Mouse (Mus musculus): Measurements from ENCODE around the gene Aldh1a2.

The Aldh1a2 gene

DNA sequence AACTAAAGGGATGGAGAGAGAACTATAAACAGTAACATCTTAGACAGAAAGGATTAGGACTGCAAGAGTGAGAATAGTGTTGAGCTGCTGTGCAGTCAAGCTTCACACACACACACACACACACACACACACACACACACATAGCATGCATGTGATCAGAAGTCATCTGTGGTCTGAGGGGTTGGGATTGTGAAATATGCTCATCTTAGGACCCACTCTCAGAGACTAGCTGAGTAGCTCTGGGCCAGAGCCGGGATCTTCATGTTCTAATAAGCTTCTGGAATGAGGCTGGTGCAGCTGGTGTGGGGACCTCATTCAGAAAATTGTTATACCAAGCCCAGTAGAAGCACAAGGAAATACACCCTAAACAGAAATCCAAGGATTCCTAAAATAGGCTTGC is 75.1 kb downstream of the Aldh1a2 start:
- no peak for DNase-seq

- no peak for DNase-seq
These were observed 79.9 kb downstream of the Aldh1a2 start for GRCm38 (mm10) chr9:71295501-71295900.

- no peak for DNase-seq
These were observed 88.0 kb downstream of the Aldh1a2 start for GRCm38 (mm10) chr9:71303594-71303993.

GRCm38 (mm10) chr9:71307106-71307789 is 91.7 kb downstream of the Aldh1a2 start:
- no peak for DNase-seq

DNA sequence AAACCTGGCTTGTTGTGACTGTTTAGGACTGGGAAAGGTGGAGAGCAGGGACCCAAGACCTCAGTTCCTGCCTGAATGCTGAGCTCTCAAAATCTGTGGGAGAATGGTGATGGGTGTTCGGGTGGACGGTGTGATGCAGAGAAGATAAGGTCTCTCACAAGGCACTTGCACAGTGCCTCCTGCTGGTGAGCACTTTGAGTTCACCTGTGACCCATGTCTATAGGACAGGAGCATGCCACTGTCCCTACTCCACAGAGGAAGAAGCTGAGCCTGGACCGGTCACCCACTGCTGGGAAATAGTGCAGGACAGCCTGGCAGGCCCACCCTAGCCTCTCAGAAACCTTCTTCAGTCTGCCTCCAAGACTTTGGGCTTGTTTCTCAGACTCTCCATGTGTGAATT is 100.4 kb downstream of the Aldh1a2 start:
- no peak for DNase-seq

DNA sequence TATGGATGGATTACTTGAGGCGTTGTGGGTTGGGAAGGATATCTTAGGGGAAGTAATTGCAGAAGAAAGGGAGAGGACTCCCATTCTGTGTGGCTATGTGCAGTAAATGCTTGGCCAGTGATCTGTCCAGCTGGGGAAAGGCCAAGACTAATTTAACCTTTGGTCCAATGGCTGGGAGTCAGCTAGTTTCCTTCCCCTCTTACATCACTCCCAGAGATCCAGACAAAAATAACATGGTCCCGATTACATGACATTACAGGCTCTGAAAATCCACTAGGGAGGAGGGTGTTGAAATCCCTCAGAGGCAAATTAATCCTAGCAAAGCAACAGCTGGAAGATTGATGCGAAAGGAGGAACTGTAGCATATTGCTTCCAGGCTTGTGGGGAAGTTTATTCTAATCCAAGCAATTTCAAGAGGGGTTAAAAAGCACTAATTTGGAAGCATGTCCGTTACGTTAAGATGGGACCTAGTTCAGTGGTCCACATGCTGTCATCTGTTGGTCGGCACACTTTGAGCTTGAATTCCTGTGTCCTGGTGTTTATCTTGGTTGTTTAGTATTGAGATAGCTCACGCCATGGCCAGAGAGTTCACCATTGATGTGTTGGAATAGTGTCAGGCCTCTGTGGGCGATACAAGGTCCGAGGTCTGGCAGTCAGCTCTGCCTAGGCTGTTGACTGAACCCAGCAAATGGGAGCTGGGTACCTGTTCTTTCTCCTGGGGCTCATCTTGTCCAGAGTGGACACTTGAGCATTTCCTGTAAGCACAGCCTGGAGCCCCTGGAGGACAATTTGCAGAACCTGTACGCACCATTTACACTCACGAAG is 101.7 kb downstream of the Aldh1a2 start:
- no peak for DNase-seq

DNA sequence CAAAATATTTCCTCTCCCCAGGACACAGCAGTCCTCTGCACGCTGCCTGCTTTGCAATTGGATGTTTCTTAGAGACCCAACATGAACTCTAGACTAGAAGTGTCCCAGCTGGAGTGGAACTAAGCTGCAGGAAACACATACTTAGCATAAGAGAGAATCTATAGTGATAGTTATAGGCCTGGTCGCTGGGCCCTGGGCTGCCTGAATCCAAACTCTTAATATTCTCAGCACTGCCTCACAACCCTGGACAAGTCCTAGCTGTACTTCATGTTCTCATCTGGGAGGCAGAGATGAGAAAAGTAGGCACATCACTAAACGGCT is 102.3 kb downstream of the Aldh1a2 start:
- no peak for DNase-seq

- DNase-seq = no peak
These were observed 104.2 kb downstream of the Aldh1a2 start for GRCm38 (mm10) chr9:71319776-71320175.

GRCm38 (mm10) chr9:71320246-71321155 is 104.9 kb downstream of the Aldh1a2 start:
- no peak for DNase-seq

DNA sequence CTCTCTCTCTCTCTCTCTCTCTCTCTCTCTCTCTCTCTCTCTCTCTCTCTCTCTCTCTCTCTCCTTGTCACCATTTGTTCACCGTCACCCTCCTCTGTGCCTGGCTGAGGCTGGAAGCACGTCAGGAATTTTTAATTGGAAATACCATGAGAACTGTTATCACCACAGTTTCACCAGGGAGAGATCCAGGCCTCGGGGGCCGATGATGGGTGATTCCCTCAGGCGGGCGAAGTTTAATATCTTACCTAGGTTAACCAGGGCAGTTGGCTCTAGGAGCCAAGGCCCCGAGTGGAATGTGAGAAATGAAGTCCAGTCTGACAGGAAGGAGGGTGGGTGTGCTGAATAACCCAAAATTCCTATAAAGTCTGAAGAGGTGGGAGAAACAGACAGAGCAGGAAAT is 105.8 kb downstream of the Aldh1a2 start:
- no peak for DNase-seq

GRCm38 (mm10) chr9:71321871-71322270 is 106.3 kb downstream of the Aldh1a2 start:
- no peak for DNase-seq

DNA sequence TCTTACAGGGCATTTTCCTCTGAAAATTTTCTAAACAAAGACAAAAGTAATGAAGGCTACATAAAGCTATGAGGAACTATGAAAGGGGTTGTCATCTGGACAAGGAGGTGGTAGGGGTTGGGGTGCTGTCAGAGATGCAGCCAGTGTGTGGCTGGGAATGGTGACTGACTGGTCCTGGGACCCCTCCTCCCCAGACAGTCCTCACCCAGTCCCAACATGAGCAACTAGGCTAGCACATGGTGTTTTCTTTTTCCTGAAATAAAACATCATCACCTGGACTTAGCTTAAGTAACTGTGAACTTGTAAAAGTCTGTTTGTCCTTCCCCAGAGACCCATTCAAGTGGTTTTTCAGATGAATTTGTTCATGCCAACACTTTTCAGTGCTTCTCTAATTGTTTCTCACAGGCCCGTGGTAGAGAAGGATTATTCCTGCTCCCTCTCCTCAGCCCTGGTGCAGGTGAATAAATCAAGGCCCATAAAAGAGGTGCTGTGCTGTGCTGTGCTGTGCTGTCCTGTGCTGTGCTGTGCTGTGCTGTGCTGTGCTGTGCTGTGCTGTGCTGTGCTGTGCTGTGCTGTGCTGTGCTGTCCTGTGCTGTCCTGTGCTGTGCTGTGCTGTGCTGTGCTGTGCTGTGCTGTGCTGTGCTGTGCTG is 107.8 kb downstream of the Aldh1a2 start:
- no peak for DNase-seq

DNA sequence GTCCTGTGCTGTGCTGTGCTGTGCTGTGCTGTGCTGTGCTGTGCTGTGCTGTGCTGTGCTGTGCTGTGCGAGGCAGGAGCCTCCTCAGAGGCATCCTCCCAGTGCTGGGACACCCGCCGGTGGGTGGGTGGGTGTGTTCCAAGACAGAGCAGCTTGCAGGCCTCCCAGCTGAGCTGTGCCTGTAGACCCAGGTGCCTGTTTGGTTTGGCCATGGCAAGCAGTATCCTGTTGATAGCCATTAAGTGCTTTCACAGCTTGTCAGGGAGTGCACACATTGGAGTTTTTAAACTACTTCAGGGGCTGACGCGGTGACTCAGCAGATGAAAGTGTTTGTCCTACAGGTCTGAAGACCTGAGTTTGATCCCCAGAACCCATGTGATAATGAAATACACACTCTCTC is 108.5 kb downstream of the Aldh1a2 start:
- DNase-seq = no peak

- DNase-seq = no peak
These were observed 110.7 kb downstream of the Aldh1a2 start for GRCm38 (mm10) chr9:71326261-71326660.

- no peak for DNase-seq
These were observed 116.1 kb downstream of the Aldh1a2 start for GRCm38 (mm10) chr9:71331661-71332060.

DNA sequence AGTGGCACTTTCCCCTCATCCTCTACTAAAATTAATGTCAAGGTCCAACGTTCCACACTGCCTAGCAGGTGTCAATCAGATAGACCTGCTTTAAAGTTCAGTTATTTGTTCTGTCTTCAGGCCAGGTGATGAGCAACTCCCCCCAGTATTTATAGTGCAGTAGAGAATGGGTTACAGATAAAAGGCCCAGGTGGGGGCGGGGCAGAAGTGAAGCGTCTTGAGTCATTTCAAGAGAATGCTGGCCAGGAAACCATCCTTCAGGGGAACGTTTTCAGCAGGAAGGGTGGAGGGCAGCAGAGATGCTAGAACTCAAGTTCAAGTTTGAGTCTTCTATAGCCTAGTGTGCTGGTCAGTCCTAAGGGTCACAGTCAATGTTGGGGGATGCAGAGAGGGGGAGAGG is 121.1 kb downstream of the Aldh1a2 start:
- DNase-seq = no peak

- no peak for DNase-seq
These were observed 121.8 kb downstream of the Aldh1a2 start for GRCm38 (mm10) chr9:71337425-71337824.

GRCm38 (mm10) chr9:71340116-71340515 is 124.5 kb downstream of the Aldh1a2 start:
- no peak for DNase-seq
